Mouse (Mus musculus): ENCODE data around the gene Gzmn.
"Not testable (repeated sequence)": the region's sequence is repeated elsewhere in the genome, so short reads cannot be mapped to it uniquely, and the experiment has no call there.

Gzmn gene

DNA sequence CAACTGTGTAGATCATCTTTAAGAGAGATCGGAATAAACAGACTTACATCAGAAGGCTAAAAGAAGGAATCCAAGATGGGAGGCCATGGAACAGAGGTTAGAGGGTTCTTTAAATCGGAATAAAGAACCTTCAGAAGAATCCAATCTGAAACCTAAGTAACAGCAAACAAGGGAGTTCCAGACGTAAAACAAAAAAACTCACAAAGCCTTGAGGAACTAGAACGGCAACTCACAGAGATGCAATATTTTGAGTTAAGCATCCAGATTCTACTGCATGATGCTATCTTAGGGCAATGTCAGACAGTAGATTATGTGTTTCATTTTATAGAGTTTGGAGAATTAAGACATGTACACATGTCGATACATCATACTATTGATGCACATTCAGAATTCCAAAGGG, at the start of gene Gzmn:
TSS of gene Gzmn (minus strand) at position 101 of the 400 bp plus-strand sequence.
- DNase-seq (ENCODE audit: low spot score in 2 of 2) = no peak

DNA sequence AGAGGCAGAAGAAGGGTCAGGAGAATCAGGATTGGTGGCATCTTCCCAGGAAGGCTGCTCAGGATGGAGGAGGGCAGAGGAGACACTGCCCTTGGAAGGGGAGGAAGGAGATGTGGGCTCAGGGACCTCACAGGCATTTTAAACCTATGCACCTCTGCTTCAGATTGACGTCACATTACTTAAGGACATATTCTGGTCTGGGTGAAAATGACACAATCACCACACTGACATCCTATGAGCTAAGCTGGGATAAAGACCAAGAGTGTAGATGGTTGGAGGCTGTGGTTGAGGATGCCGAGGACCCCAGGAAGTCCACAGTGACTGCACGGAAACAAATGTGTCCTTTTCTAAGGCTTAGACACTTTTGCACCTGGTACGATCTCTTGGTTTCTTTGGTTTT, 36.9 kb upstream of the Gzmn start, which contains the start of gene Gzmf:
TSS of gene Gzmf (minus strand) at position 101 of the 400 bp plus-strand sequence.
- DNase-seq (ENCODE audit: low spot score in 2 of 2) = no peak

DNA sequence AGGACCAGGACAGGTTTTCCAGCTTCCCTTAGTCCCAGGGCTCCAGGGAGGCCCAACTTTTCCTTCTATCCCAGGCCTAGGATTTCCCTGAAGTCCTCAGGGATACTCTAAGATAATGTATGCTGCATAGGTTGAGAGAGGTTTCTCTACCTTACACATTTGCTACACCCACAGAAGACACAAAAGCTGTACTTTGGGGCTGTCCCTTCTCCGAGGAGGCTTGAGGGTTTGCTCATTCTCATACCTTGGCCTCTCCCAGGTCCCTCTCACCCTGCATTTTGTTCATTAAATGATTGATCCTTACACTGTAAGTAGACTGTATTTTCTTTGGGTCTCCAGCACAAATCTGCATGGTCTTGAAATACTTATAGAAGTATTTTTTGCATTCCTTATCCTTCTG, 31.2 kb upstream of the Gzmn start:
- no peak for DNase-seq (ENCODE audit: low spot score in 2 of 2)

DNA sequence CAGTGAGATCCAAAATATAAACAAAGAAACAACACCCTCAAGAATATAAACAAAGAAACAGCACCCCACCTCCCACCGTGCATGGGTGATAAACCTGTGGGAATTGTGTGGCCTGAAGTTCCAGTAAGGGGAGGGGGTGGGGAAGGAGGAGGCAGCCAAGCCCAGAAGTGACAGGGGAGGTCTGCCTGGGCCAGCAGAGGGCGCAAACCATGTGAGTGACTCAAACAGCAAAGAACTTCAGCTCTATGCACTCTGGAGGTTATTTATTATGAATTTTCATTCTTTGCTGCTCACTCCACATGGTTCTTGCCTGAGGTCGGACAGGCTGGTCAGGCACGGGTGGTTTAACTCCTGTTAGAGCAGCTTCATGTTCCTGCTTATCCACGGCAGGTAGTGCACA, 30.6 kb upstream of the Gzmn start:
- peak in 1 of 2 experiments; percentile 18 for DNase-seq (ENCODE audit: low spot score in 2 of 2)

DNA sequence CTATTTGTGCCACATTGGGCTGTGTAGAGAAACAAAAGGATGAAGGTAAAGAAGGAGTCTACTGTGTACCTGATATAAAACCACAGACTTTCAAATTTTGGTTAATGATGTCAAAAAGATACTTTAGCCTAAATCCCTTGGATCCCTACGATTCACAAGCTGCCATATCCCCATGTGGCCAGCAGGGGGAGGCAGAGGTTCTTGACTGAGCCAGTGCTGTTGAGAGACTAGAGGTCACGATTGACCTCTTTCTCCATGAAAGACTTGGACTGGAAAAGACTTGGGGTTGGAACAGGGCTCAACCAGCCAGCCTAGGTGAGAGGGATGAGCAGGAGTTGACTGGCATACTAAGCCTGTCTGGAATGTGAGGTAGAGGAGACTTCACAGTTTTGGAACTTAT, 29.6 kb upstream of the Gzmn start:
- peak; percentile 27 to 71 for DNase-seq (ENCODE audit: low spot score in 2 of 2)

DNA sequence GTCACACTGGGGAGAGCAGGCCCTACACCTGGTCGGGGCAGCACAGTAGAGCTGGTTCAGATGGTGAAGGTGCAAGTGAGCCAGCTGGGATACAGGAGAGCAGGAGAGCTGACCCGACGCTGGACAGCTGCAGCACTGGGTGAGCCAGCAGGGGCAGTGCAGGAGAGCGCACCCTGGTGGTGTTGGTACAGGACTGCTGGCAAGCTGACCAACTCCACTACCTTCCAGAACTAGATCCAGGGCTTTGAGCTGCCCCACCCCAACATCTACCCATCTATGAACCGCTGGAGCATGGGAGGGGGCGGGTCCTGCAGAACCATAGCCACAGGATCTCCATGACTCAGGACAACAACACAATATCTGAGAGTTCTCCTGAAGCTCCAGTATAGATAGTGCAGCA, 12.5 kb upstream of the Gzmn start:
- DNase-seq (ENCODE audit: low spot score in 2 of 2) = no peak

DNA sequence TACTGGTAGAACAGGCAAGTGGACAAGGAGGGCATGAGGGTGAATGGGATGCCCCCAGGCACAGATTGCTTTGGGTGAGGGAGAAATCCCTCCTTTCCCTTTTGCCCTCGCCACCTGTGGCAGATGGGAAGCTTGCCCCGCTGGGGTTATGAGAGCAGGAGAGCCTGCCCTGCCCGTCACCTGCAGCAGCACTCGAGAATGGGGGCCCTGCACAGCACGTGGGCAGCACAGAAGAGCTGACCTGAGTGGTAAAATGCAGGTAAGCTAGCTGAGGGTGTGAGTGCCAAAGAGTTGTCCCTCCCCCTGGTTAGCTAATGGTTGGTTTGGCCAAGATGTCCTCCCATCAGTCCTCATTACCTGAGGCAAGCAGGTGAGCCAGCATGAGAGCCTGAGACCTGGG, 12.1 kb upstream of the Gzmn start:
- no peak for DNase-seq (ENCODE audit: low spot score in 2 of 2)

DNA sequence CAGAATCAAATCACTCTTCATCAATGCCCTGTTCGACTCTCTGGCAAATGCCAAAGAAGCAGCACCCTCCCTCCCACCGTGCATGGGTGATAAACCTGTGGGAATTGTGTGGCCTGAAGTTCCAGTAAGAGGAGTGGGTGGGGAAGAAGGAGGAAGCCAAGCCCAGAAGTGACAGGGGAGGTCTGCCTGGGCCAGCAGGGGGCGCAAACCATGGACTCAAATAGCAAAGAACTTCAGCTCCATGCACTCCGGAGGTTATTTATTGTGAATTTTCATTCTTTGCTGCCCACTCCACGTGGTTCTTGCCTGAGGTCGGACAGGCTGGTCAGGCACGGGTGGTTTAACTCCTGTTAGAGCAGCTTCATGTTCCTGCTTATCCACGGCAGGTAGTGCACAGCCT, 3.3 kb upstream of the Gzmn start:
- DNase-seq (ENCODE audit: low spot score in 2 of 2) = peak in 1 of 2 experiments; percentile 19

DNA sequence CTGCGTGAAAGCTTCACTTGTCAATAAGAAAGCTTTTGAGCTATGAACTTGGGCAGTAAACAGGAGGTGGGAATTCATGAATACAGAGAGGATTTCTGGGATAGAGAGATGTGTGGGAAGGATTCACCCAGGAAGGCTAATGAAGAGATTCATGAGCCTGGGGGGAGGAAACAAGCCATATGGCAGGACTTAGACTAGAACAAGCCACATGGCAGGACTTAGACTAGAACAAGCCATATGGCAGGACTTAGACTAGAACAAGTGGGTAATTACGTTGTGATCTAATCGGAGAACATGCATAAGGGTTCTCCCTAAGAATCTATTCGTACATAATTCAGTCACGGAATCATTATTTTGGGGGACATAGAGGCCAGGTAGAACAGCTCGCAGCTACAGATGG, 1.0 kb downstream of the Gzmn start:
- no peak for DNase-seq (ENCODE audit: low spot score in 2 of 2)

DNA sequence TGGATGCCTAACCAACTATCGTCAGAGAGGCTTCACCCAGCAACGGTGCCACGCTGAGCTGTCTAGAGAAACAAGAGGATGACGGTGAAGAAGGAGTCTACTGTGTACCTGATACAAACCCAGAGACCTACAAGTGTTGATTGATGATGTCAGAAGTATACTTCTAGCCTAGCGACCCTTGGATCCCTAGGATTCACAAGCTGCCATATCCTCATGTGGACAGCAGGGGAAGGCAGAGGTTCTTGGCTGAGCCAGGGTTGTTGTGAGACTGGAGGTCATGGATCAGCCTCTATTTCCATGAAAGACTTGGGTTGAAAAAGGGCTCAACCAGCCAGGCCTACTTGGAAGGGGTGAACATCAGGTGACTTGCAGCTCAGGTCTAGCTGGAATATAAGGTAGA, 1.7 kb downstream of the Gzmn start:
- no peak for DNase-seq (ENCODE audit: low spot score in 2 of 2)

DNA sequence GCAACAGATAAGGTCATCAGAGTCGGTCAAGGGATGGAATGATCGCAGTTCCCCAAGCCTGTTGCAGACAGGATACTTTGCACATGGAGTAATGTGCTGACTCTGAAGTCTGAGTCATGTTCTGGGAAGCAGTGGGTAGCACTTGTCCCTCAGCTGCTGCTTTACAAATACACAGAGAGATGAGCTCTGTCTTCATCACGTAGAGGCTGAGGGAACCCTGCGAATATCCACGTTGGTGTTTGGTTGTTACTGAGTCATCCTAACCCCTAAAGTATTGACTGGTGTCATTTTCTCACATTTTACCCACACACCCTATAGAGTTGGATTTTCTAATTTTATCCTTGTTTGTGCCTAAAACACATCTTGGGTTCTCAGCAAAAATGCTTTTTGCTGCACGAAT, 6.4 kb downstream of the Gzmn start:
- no peak for DNase-seq (ENCODE audit: low spot score in 2 of 2)

DNA sequence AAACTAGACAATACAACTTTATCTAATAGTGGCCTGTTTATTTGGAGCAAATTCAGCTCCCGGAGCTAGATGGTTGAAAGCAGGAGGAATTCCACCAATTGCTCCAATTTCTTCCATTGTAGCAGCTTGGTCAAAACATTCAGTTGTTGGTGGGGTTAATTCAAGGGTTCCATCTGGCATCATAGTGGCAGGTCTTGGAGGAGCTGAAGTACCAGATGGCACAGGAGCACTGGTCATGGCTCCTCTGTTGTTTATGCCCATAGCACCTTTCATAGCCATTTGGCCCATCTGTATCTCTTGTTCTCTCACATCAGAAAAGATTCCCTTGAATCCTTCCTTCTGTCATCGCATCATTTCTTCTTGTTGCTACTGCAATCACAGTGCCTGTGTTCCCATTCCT, 12.3 kb downstream of the Gzmn start:
- no peak for DNase-seq (ENCODE audit: low spot score in 2 of 2)

DNA sequence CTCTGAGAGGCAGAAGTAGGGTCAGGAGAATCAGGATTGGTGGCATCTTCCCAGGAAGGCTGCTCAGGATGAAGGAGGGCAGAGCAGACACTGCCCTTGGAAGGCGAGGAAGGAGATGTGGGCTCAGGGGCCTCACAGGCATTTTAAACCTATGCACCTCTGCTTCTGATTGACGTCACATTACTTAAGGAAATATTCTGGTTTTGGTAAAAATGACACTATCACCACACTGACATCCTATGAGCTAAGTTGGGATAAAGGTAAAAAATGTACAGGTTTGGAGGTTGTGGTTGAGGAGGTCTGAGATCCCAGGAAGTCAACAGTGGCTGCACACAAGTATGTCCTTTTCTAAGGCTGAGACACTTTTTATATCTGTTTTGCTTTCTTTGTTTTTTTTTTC, 14.9 kb downstream of the Gzmn start, which contains the start of gene Gzmg:
TSS of gene Gzmg (minus strand) at position 101 of the 400 bp plus-strand sequence.
- not testable (repeated sequence) for DNase-seq (ENCODE audit: low spot score in 2 of 2)

DNA sequence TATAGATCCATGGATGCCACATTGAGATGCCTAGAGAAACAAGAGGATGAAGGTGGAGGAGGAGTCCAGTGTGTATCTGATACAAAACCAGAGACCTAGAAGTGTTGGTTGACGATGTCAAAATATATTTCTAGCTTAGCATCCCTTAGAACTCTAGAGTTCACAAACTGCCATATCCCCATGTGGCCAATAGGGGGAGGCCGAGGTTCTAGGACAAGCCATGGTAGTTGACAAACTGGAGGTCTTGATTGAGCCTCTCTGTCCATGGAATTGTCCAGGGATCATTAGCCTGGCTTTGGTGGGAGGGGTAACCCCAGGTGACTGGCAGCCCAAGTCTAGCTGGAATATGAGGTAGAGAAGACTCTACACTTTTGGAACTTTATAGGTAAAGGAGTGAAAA, 19.1 kb downstream of the Gzmn start:
- DNase-seq (ENCODE audit: low spot score in 2 of 2) = no peak

DNA sequence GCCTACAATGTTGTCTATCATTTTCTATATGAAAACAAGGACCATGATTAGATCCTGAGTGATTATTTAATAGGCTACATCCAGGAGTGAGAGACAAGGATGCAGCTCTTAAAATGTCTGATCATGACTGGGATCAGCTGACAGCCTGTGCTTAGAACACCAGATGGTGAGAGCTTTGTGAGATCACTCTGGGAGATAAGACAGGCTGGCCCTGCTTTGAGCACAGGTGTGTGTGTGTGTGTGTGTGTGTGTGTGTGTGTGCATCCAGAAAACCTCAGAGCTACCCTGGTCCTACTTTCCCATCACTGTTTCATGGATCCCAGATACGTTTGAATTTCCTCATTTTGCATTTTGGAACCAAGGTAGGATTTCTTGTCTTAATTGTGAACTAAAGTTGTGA, 40.7 kb downstream of the Gzmn start:
- DNase-seq (ENCODE audit: low spot score in 2 of 2) = not testable (repeated sequence)

DNA sequence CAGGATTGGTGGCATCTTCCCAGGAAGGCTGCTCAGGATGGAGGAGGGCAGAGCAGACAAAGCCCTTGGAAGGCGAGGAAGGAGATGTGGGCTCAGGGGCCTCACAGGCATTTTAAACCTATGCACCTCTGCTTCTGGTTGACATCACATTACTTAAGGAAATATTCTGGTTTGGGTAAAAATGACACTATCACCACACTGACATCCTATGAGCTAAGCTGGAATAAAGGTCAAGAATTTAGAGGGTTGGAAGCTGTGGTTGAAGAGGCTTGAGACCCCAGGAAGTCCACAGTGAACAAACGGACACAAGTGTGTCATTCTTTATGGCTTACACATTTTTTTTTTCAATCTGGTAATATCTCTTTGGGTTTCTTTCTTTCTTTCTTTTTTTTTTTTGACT, 41.9 kb downstream of the Gzmn start, which contains the start of gene Gzmd:
TSS of gene Gzmd (minus strand) at position 101 of the 400 bp plus-strand sequence.
- DNase-seq (ENCODE audit: low spot score in 2 of 2) = not testable (repeated sequence)

DNA sequence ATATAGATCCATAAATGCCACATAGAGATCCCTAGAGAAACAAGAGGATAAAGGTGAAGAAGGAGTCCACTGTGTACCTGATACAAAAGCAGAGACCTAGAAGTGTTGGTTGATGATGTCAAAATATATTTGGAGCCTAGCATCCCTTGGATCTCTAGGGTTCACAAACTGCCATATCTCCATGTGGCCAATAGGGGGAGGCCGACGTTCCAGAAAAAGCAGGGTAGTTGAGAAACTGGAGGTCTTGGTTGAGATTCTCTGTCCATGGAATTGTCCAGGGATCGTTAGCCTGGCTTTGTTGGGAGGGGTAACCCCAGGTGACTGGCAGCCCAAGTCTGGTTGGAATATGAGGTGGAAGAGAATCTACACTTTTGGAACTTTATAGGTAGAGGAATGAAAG, 46.1 kb downstream of the Gzmn start:
- no peak for DNase-seq (ENCODE audit: low spot score in 2 of 2)

DNA sequence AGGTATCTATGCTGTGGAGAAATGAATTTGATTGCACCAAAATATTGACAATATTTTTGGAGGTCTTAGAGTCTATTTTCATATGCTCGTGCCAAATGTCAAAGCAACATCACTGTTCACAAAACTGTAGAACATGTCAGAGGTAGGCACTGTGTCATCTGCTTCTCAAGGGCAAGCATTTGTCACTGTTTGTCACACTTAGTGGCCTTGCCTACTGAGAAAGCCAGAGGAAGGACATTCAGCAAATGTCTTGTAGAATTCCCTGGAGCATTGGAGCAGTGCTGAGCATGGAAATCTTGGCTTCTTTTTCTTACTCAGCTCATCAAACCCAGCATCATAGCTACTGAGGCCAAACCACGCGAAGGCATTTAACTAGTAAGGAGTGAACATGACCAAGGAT, 50.9 kb downstream of the Gzmn start:
- no peak for DNase-seq (ENCODE audit: low spot score in 2 of 2)

DNA sequence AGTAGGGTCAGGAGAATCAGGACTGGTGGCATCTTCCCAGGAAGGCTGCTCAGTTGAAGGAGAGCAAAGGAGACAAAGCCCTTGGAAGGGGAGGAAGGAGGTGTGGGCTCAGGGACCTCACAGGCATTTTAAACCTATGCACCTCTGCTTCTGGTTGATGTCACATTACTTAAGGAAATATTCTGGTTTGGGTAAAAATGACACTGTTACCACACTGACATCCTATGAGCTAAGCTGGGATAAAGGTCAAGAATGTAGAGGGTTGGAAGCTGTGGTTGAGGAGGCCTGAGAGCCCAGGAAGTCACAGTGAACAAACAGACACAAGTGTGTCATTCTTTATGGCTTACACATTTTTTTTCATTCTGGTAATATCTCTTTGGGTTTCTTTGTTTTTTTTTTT, 53.9 kb downstream of the Gzmn start, which contains the start of gene Gzme:
TSS of gene Gzme (minus strand) at position 101 of the 400 bp plus-strand sequence.
- DNase-seq (ENCODE audit: low spot score in 2 of 2) = no peak

Measured in cerebellum, postnatal 4 days (tissue).